Mouse (Mus musculus) retina, postnatal 7 days (tissue): Measurements from ENCODE around the gene Tnp2.
"Not testable (repeated sequence)": the region's sequence is repeated elsewhere in the genome, so short reads cannot be mapped to it uniquely, and the experiment has no call there.

Experiments used
- DNase-seq: peaks from one replicate; pipeline ENCODE4 v3.0.0-alpha.2; 2012; ENCODE audit warnings: low read depth, low spot score

Gene Tnp2

GRCm38 (mm10) chr16:10788271-10788670 is at the start of gene Tnp2:
Gene Tnp2 (minus strand): TSS chr16:10788660.
- no peak for DNase-seq

- no peak for DNase-seq
These were observed 49.4 kb upstream of the Tnp2 start for GRCm38 (mm10) chr16:10837903-10838302.

DNA sequence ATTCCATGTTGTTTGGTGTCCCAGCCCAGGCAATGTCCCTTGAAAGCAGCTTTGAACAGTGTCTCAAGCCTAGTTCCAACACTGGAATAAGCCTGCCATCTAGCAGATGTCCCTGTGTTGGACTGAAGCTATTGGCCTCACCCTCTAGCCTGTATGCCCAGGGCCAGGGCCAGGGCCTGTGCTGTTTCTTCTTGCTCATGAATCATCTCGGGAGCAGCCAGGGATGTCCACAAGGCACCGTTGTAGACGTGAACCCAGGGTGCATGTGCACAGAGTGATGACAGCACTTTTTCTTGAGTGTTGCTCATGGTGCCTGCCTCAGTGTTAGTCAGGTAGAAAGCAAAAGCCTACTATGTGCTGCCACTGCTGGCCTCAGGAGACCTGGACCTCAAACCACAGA is 48.8 kb upstream of the Tnp2 start:
- DNase-seq, result no peak

DNA sequence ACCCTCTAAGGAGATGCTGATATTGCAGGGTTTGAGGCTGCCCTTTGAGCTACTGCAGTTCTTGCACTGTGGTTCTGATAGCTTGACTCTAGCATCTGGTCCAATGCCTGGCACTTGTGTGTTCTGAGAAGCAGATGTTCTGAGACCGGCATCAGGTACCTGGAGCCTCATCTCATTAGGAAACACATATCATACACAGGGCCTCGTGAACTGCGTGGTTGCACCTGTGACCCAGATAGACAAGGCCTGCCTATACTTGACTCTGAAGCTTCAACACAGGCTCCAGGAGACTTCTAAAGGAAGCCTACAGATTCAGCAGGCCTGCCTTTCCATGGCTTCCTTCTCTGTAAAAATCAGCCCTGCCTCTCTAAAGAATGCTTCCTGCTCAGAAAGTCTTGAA is 47.9 kb upstream of the Tnp2 start:
- DNase-seq, result no peak

DNA sequence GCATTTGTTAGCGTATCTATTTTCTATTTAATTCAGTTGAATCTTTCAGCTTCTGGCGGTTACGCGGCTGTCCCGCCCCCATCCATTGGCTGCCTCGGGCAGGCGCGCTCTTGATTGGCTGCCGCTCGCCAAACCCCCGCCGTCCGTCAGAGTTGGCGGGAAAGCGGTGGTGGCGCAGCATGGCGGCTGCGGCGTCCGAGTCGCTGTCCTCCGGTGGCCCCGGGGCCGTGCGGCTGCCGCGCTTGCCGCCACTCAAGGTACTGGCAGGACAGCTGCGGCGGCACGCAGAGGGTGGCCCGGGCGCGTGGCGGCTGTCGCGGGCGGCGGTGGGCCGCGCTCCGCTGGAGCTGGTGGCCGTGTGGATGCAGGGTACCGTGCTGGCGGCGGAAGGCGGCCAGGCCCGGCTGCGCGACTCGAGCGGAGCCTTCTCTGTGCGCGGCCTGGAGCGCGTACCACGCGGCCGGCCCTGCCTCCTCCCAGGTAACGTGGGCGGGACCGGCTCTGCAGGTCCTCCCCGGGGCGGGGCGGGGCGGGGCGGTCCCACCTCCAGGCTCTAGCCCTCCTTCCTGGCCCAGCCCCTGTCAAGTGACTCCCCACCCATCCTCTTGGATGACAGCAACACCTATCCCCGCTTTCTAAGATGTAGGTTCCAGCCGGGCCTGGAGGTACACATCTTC is 46.6 kb upstream of the Tnp2 start, which contains the start of gene Rmi2:
TSS of gene Rmi2 (plus strand) at position 149 of the 677 bp plus-strand sequence.
- peak; percentile 55 for DNase-seq

GRCm38 (mm10) chr16:10834542-10834910 is 46.1 kb upstream of the Tnp2 start:
- DNase-seq, result no peak

GRCm38 (mm10) chr16:10828461-10828805 is 40.0 kb upstream of the Tnp2 start:
- no peak for DNase-seq

GRCm38 (mm10) chr16:10827766-10828460 is 39.5 kb upstream of the Tnp2 start:
- no peak for DNase-seq

GRCm38 (mm10) chr16:10827269-10827668 is 38.8 kb upstream of the Tnp2 start:
- DNase-seq, result no peak

DNA sequence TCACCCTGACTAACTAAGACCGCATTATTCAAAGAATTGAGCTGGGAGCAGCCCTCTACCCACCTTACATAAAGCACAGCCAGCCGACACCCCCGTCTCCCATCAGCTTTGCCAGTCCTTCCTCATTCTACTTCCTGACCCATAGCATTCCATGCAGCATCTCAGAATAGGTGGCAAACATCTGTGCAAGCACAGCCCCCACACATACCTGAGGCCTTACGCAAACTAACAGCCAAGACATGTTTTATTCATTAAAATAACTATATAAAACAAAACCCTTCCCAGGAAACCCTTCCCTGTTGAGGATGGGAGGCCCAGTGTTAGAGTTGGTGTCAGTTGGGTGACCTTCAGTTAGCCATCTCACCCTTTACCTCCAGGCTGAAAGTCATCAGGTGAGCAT is 37.4 kb upstream of the Tnp2 start:
- no peak for DNase-seq

- no peak for DNase-seq
These were observed 36.1 kb upstream of the Tnp2 start for GRCm38 (mm10) chr16:10824536-10824935.

- DNase-seq, result no peak
These were observed 32.9 kb upstream of the Tnp2 start for GRCm38 (mm10) chr16:10821387-10821786.

- no peak for DNase-seq
These were observed 31.5 kb upstream of the Tnp2 start for GRCm38 (mm10) chr16:10819966-10820365.

GRCm38 (mm10) chr16:10818579-10819135 is 30.2 kb upstream of the Tnp2 start:
- no peak for DNase-seq

DNA sequence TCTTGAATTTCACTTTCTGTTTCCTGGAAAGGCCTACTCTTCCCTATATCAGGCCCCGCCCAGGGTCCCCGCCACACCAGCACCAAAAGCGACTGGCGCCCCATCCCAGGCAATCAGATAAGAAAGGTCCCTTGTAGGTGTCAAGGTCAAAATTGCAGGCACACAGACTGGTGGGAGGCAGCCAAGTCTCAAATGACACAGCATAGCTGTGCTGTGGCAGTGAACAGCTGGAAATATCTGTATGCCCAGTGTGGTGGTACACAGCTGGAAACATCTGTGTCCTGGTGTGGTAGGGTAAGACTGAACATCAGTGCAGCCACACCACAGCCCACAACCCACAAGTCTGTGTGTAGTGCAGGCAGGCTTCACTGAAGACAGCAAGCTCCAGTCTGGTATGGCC is 26.4 kb upstream of the Tnp2 start:
- DNase-seq, result no peak

DNA sequence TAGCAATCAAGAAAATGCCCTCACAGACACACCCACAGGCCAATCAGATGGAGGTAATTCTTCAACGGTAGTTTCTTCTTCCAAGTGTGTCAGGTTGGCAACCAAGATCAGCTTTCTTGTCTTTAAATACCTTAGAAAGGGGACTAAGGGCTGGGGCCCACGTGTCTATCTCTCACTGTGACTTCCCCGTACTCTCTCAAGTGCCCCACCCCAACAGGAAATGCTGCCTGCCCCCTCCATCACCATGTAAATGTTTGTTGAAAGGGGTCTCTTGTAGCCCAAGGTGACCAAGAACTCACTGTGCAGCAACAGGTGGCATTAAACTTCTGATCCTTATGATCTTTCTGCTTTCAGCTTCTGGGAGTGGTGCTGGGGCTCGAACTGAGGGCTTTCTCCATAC is 25.3 kb upstream of the Tnp2 start:
- no peak for DNase-seq

- DNase-seq, result no peak
These were observed 24.5 kb upstream of the Tnp2 start, which contains the start of gene Gm11172 for GRCm38 (mm10) chr16:10812865-10813371. Gene Gm11172 (plus strand): TSS chr16:10812915.

DNA sequence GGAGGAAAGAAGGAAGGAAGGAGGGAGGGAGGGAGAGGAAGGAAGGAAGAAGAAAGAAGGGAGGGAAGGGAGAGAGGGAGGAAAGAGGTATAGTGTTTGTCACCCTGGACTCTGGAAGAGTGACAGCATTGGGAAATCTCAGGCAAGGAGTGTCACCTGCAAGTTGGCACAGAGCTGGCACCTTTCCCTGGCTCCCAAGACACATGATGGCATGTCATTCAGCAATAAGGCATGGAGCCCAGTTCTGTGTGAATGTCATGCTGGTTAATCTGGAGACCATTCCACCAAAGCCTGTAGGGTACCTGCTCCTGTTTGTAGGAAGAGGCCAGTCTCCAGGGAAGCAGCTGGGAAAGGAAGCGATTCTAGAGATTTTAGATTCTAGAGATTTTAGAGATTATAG is 21.9 kb upstream of the Tnp2 start:
- DNase-seq, result no peak

DNA sequence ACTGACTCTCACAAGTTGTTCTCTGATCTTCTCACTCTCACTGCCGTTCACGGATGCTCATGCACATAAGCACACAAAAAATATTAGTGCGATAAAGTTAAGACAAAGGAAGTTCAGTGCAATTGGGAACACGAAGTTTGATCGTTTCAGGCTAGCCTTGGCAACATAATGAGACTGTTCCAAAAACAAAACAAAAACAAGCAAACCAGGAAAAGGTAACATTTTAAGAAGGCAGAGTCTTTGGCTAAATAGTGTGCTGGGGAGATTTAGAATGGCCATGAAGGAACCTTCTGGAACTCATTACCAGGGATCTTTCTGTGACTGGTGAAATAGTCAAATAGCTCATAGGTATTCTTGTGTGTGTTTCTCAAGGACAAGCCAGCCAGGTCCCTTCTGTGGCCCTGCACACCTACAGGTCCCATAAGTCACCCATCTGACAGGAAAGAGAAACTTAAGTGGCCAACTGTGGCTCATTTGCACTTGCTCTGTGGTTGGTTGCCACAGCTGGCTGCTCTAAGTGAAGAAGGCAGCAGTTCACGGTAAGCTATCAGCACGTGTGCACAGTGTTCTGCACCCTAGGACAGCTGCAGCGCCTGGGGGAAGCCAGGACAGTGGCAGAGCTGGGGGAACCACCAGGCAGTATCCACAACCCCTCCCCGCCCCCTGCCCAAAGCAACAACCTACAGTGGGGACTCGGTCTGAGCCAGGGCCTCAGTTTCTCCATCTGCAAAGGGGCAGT is 17.5 kb upstream of the Tnp2 start, which contains the start of gene Prm1:
TSS of gene Prm1 (minus strand) at position 51 of the 739 bp plus-strand sequence.
- no peak for DNase-seq

- not testable (repeated sequence) for DNase-seq
These were observed 14.0 kb upstream of the Tnp2 start for GRCm38 (mm10) chr16:10802420-10802819.

- no peak for DNase-seq
These were observed 7.6 kb upstream of the Tnp2 start, which contains the start of gene Prm2 for GRCm38 (mm10) chr16:10796034-10796433. Gene Prm2 (minus strand): TSS chr16:10796134.

DNA sequence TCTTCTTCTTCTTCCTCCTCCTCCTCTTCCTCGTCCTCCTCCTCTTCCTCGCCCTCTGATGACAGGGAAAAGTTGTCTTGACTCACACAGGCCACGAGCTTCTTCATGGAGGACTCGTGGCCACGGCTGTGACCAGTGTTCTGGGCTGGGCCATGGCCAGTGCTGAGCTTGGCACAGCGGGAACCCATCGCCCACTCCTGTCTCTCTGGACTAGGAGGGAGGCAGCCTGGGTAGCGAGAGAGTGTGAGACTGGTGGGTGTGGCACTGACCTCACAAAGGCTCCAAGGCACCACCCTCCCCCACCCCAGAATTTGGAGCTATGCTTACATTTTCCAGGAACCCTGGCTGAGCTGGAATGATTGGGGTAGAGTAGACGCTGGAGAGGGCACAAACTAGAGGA is 2.2 kb upstream of the Tnp2 start, which contains the start of gene Prm3:
TSS of gene Prm3 (minus strand) at position 213 of the 400 bp plus-strand sequence.
- DNase-seq, result no peak
